Mouse (Mus musculus) lung, postnatal 0 days (tissue): ENCODE data around the gene Cox6b2.

ENCODE experiments used
- CTCF ChIP-seq: IDR thresholded peaks from 2 replicates; pipeline ENCODE4 v1.5.1; 2016; ENCODE audit warnings: antibody characterized with exemption, mild to moderate bottlenecking
- EP300 ChIP-seq: IDR thresholded peaks from 2 replicates; pipeline ENCODE4 v1.6.1; 2016; ENCODE audit warnings: antibody characterized with exemption, mild to moderate bottlenecking, control low read depth

GRCm38 (mm10) chr7:4705098-4705497 is 47.8 kb downstream of the Cox6b2 start:
- TF ChIP-seq CTCF (peak; percentile 75), EP300 (no peak)
